Mouse (Mus musculus): ENCODE results near the gene Foxk1. TPM values are rescaled to one million over a fixed set of nuclear protein-coding genes. Genes with fewer than 3 reads are reported as not detected.

The Foxk1 gene
- total and polyA plus RNA-seq, 2 experiments: 3.0 to 7.6 TPM

- Histone ChIP-seq H3K9ac (ENCODE audit: low read depth, low read length) (no peak overlapping the region), H3K27me3 (ENCODE audit: control insufficient read depth, insufficient read depth, low read length) (no peaks in the 10 kb centered on the region), H3K4me1 (ENCODE audit: control insufficient read depth, insufficient read depth, low read length) (peaks cover 31% of the 10 kb centered on the region), H3K36me3 (ENCODE audit: control insufficient read depth, insufficient read depth, low read length) (no peaks in the 10 kb centered on the region), H3K79me2 (ENCODE audit: control insufficient read depth, insufficient read depth, low read length) (peaks cover 38% of the 10 kb centered on the region; the same call in 1 of the 2 replicates), H3K27ac (replicated peaks; ENCODE audit: insufficient read depth, low read depth, low read length) (peak overlapping the region; percentile 40), H3K4me3 (ENCODE audit: insufficient read depth, low read depth, low read length) (no peak overlapping the region)
- WGBS: 19% methylated on average over 6 of the region's 6 CpGs
- DNase-seq (ENCODE audit: extremely low read depth, low read depth, low spot score): peak; percentile 79
- TF ChIP-seq CTCF (IDR thresholded peaks at IDR 0.05; ENCODE audit: low read depth, low read length) (no peak), POLR2A (IDR thresholded peaks at IDR 0.05; ENCODE audit: extremely low read depth, insufficient read depth, low read length) (no peak)
Observed at GRCm38 (mm10) chr5:142412678-142413385, 11.5 kb downstream of the Foxk1 start.

- H3K79me2 ChIP-seq (ENCODE audit: control insufficient read depth, insufficient read depth, low read length): peaks cover 36% of the 10 kb centered on the region
- DNase-seq (ENCODE audit: extremely low read depth, low read depth, low spot score): no peak
- H3K4me1 ChIP-seq (ENCODE audit: control insufficient read depth, insufficient read depth, low read length): peaks cover 39% of the 10 kb centered on the region
- no peak overlapping the region for H3K27ac ChIP-seq (replicated peaks; ENCODE audit: insufficient read depth, low read depth, low read length)
- H3K27me3 ChIP-seq (ENCODE audit: control insufficient read depth, insufficient read depth, low read length): no peaks in the 10 kb centered on the region
- TF ChIP-seq POLR2A (IDR thresholded peaks at IDR 0.05; ENCODE audit: extremely low read depth, insufficient read depth, low read length) (no peak), CTCF (IDR thresholded peaks at IDR 0.05; ENCODE audit: low read depth, low read length) (no peak)
- no peaks in the 10 kb centered on the region for H3K36me3 ChIP-seq (ENCODE audit: control insufficient read depth, insufficient read depth, low read length)
- H3K9ac ChIP-seq (ENCODE audit: low read depth, low read length): no peak overlapping the region
- WGBS: 52% methylated on average over 9 of the region's 9 CpGs
- H3K4me3 ChIP-seq (ENCODE audit: insufficient read depth, low read depth, low read length): no peak overlapping the region
Observed at GRCm38 (mm10) chr5:142413723-142414445, 12.6 kb downstream of the Foxk1 start.

DNA sequence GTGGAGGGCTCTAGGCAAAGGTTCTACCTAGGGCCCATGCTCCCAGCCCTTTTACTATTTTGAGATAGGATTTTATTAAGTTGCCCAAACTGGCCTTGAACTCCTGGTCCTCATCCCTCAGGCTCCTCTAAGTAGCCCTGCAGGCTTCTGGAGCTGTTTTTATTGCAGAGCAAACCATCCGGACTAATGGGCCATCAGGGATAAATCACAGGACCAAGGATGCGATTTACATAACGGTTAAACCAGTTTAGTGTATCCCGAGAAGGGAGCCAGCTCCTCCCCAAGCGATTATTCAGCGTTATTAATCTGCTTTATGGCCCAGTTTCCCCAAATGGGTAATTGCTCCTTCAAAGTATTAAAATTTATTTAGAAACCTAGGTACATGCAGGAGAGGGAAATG lies 14.1 kb downstream of the Foxk1 start:
- Histone ChIP-seq H3K36me3 (ENCODE audit: control insufficient read depth, insufficient read depth, low read length) (no peaks in the 10 kb centered on the region), H3K4me1 (ENCODE audit: control insufficient read depth, insufficient read depth, low read length) (peaks cover 39% of the 10 kb centered on the region), H3K79me2 (ENCODE audit: control insufficient read depth, insufficient read depth, low read length) (peaks cover 36% of the 10 kb centered on the region), H3K4me3 (ENCODE audit: insufficient read depth, low read depth, low read length) (no peak overlapping the region), H3K27ac (replicated peaks; ENCODE audit: insufficient read depth, low read depth, low read length) (no peak overlapping the region), H3K9ac (ENCODE audit: low read depth, low read length) (no peak overlapping the region), H3K27me3 (ENCODE audit: control insufficient read depth, insufficient read depth, low read length) (no peaks in the 10 kb centered on the region)
- DNase-seq (ENCODE audit: extremely low read depth, low read depth, low spot score): no peak
- WGBS: 89% methylated on average over 6 of the region's 6 CpGs
- TF ChIP-seq POLR2A (IDR thresholded peaks at IDR 0.05; ENCODE audit: extremely low read depth, insufficient read depth, low read length): no peak
- TF ChIP-seq CTCF (IDR thresholded peaks at IDR 0.05; ENCODE audit: low read depth, low read length): no peak

- Histone ChIP-seq H3K4me1 (ENCODE audit: control insufficient read depth, insufficient read depth, low read length) (peaks cover 41% of the 10 kb centered on the region), H3K36me3 (ENCODE audit: control insufficient read depth, insufficient read depth, low read length) (no peaks in the 10 kb centered on the region), H3K27ac (replicated peaks; ENCODE audit: insufficient read depth, low read depth, low read length) (no peak overlapping the region; the same call in 1 of the 2 replicates), H3K4me3 (ENCODE audit: insufficient read depth, low read depth, low read length) (no peak overlapping the region), H3K9ac (ENCODE audit: low read depth, low read length) (no peak overlapping the region), H3K27me3 (ENCODE audit: control insufficient read depth, insufficient read depth, low read length) (no peaks in the 10 kb centered on the region), H3K79me2 (ENCODE audit: control insufficient read depth, insufficient read depth, low read length) (peaks cover 34% of the 10 kb centered on the region)
- TF ChIP-seq CTCF (IDR thresholded peaks at IDR 0.05; ENCODE audit: low read depth, low read length) (no peak), POLR2A (IDR thresholded peaks at IDR 0.05; ENCODE audit: extremely low read depth, insufficient read depth, low read length) (no peak)
- DNase-seq (ENCODE audit: extremely low read depth, low read depth, low spot score): no peak
- 38% methylated on average over 14 of the region's 14 CpGs for WGBS
Observed at GRCm38 (mm10) chr5:142416070-142416775, 14.9 kb downstream of the Foxk1 start.

DNA sequence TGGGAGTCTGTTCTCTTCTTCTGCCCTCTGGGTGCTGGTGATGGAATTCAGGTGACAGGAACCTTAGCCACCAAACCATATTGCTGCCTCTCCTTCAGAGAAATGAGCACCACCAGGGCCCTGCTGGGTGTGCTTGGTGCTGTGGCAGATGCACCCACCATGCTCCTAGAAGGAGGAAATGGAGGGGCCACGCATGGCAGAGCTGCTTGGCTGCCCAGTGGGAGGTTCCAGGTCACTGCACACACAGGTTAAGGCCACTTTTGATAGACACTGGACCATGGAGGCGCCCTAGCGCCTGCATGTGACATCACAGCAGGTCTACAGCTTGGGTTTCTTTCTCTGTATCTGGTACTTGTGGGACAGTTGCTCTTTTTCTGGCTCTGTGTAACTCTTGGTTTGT lies 15.8 kb downstream of the Foxk1 start:
- peak; percentile 57 for DNase-seq (ENCODE audit: extremely low read depth, low read depth, low spot score)
- 31% methylated on average over 3 of the region's 3 CpGs for WGBS
- H3K27ac ChIP-seq (replicated peaks; ENCODE audit: insufficient read depth, low read depth, low read length): peak overlapping the region; percentile 80

More for the DNA sequence above, 15.8 kb downstream of the Foxk1 start:
- no peak for TF ChIP-seq CTCF (IDR thresholded peaks at IDR 0.05; ENCODE audit: low read depth, low read length)
- TF ChIP-seq POLR2A (IDR thresholded peaks at IDR 0.05; ENCODE audit: extremely low read depth, insufficient read depth, low read length): no peak
- Histone ChIP-seq H3K36me3 (ENCODE audit: control insufficient read depth, insufficient read depth, low read length) (no peaks in the 10 kb centered on the region), H3K27me3 (ENCODE audit: control insufficient read depth, insufficient read depth, low read length) (no peaks in the 10 kb centered on the region), H3K79me2 (ENCODE audit: control insufficient read depth, insufficient read depth, low read length) (peaks cover 35% of the 10 kb centered on the region), H3K4me1 (ENCODE audit: control insufficient read depth, insufficient read depth, low read length) (peaks cover 42% of the 10 kb centered on the region), H3K9ac (ENCODE audit: low read depth, low read length) (no peak overlapping the region), H3K4me3 (ENCODE audit: insufficient read depth, low read depth, low read length) (no peak overlapping the region)

All from liver, adult 2 months (tissue).